Mouse (Mus musculus) ES-Bruce4 (cell line): ENCODE results near the gene Dusp27.

Experiments used
- CTCF ChIP-seq: IDR thresholded peaks from one replicate; pipeline ENCODE4 v1.8.1; 2011; ENCODE audit warnings: low read depth, low read length
- POLR2A ChIP-seq: IDR thresholded peaks from one replicate; pipeline ENCODE4 v1.8.1; 2011; ENCODE audit warnings: low read length; ENCODE audit not compliant: insufficient read depth

- TF ChIP-seq POLR2A: no peak
- TF ChIP-seq CTCF: no peak
Measured at GRCm38 (mm10) chr1:166122114-166122513, 5.6 kb downstream of the Dusp27 start.
